Mouse (Mus musculus): ENCODE data around the gene Vcl. TPM values are rescaled to one million over a fixed set of nuclear protein-coding genes. Genes with fewer than 3 reads are reported as not detected.

Vcl gene
- total RNA-seq, 2 experiments from 2014 or later = 95.8 to 119 TPM

Other genes with a start within 250 kb of the Vcl start
- 1 to 10 TPM; 6.6 to 7.0 TPM for gene Fut11, start 234.4 kb upstream of the Vcl start, total RNA-seq (2021)
- gene Chchd1, start 226.4 kb upstream of the Vcl start, total RNA-seq (2021) = 100 to 1,000 TPM in 1 of 2 experiments, 10 to 100 TPM in 1; 98.5 to 106 TPM
- 10 to 100 TPM; 31.7 to 38.8 TPM for gene Zswim8, start 221.8 kb upstream of the Vcl start, total RNA-seq (2021)
- gene Ndst2, start 194.8 kb upstream of the Vcl start, total RNA-seq (2021) = 1 to 10 TPM; 7.8 to 8.7 TPM
- gene Camk2g, start 135.3 kb upstream of the Vcl start, total RNA-seq (2021) = 100 to 1,000 TPM; 114 to 117 TPM
- 10 to 100 TPM; 29.4 to 31.5 TPM for gene Plau, start 92.7 kb upstream of the Vcl start, total RNA-seq (2021)
- 10 to 100 TPM; 35.9 to 45.5 TPM for gene Ap3m1, start 123.1 kb downstream of the Vcl start, total RNA-seq (2021)
- 100 to 1,000 TPM in 1 of 2 experiments, 10 to 100 TPM in 1; 93.8 to 101 TPM for gene Adk, start 123.2 kb downstream of the Vcl start, total RNA-seq (2021)

Data from gastrocnemius, postnatal 14 days (tissue).